Mouse (Mus musculus) retina, adult 2 months (tissue): Measurements from ENCODE around the gene Bcl6.

Source experiments
- DNase-seq: peaks from one replicate; pipeline ENCODE4 v3.0.0-alpha.2; 2012; ENCODE audit warnings: low read depth, low spot score

Gene Bcl6

DNA sequence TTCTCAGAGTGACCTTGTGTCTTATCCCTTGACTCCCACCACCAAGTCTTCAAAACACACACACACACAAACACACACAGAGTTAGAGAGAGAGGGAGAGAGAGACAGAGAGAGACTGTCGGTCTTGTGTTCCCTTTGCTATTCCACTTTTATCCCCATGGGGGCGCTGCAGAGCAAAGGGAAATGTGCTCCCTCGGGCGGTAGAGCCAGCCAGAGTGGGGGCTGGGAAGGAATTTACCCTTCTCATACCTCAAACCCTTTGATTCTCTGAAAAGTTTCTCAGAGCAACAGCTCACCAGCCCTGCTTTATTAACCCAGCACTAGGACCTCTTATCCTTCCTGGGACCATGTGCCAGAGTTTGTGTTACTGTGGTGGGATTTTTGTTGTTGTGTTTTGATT lies 2.5 kb upstream of the Bcl6 start:
- no peak for DNase-seq

GRCm38 (mm10) chr16:23990161-23990970 lies 1.7 kb upstream of the Bcl6 start:
- DNase-seq: no peak

- DNase-seq: no peak
These were observed 833 bp upstream of the Bcl6 start for GRCm38 (mm10) chr16:23989209-23990160.

- no peak for DNase-seq
These were observed 541 bp downstream of the Bcl6 start for GRCm38 (mm10) chr16:23988157-23988465.

- DNase-seq: no peak
These were observed 1.1 kb downstream of the Bcl6 start for GRCm38 (mm10) chr16:23987341-23988156.

DNA sequence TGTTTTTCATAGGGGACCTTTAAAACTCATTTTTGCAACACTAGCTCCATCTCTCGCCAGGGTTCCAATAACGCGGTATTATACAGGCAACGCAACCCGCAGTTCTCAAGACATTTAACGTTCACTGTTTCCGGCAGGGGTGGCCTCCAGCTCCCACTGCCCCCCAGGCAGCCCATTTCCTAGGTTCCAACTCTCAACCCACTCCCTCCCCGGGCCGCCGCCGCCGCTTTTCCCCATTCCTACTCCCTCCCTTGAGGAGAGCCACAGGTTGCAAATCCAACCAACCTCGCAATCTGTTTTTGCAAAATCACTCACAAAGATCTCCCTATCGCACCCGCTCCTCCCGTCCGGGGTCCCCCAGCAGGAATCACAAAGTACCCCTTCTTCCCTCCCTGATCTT lies 1.8 kb downstream of the Bcl6 start:
- no peak for DNase-seq

DNA sequence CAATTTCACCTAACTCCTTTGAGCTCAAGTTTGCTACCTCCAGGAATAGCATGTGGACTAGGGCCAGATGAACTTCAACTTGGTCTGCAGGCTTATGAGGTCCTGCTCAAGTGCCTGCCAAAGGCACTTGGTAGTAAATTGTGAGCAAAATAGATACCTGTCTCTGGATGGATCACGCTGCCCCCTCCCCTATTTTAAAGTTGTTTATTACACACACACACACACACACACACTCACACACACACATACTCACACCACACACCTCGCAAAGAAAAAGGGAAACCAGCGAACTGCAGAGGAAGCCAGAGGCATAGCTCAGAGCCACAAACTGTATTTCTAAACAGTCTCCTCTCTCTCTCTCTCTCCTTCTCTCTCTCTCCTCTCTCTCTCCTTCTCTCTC lies 2.5 kb downstream of the Bcl6 start:
- DNase-seq: no peak

DNA sequence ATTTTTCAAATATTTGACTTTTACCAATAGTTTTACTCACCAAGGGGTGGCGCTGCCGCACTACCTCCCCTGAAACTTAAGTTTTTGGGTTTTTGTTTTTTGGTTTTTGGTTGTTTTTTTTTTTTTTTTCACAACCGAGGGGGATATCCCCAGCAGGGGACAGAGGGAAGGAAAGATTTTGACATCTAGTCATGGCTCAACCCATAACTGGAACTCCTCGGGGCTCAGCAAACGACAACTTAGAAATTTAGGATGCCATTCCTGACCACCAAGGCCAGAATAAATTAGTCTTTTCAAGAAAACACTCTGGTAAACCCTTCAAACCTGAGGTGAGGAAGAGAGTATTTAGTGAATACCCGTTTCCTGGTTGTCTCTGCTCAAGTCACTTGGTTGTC lies 3.2 kb downstream of the Bcl6 start:
- DNase-seq: no peak

- DNase-seq: no peak
These were observed 3.7 kb downstream of the Bcl6 start for GRCm38 (mm10) chr16:23984760-23985466.

GRCm38 (mm10) chr16:23984183-23984582 lies 4.5 kb downstream of the Bcl6 start:
- peak; percentile 73 for DNase-seq

GRCm38 (mm10) chr16:23982891-23983588 lies 5.6 kb downstream of the Bcl6 start:
- peak; percentile 55 for DNase-seq

DNA sequence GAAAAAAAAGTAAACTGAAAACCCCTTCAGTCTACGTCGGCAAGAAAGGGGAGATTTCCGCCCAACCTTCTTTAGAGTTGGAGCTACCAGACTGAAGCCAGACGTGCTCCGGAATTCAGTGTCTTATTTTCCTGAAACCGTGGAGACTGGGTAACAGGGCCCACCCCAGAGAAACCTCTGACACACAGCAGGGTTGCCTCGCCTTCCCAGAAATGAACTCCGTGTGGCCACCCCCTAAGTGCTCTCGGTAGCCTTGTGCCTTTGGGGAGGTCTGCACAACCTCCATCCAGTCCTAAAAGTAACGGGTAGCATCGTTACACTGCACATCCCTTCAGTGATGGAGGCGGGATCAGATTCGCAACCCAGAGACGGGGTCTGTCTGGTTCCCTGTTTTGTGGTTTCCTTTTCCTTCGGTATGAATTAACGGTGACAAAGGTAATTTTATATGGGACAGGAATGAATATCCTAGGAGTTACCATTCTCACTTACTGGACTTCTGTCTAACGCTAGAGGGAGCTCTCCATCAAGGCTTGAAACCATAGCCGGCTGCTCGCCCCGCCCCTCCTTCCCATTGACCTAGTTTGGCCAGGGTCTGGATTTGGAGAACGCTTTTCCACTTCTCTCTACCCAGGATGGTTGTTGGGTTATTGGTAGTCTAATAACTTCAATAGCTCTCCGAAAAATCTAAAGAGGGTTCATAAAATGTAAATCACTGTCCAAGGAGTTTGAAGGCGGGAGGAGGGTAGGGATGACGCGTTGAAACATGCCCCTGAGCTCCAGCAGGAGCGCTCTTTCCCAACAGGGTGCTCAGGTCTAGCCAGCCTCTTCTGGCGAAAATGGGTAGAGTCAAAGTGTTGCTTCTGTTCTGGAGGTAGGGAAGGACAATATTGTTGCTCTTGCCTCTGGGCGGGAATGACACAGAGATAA lies 6.5 kb downstream of the Bcl6 start:
- peak; percentile 75 for DNase-seq

GRCm38 (mm10) chr16:23980991-23981720 lies 7.5 kb downstream of the Bcl6 start:
- no peak for DNase-seq

DNA sequence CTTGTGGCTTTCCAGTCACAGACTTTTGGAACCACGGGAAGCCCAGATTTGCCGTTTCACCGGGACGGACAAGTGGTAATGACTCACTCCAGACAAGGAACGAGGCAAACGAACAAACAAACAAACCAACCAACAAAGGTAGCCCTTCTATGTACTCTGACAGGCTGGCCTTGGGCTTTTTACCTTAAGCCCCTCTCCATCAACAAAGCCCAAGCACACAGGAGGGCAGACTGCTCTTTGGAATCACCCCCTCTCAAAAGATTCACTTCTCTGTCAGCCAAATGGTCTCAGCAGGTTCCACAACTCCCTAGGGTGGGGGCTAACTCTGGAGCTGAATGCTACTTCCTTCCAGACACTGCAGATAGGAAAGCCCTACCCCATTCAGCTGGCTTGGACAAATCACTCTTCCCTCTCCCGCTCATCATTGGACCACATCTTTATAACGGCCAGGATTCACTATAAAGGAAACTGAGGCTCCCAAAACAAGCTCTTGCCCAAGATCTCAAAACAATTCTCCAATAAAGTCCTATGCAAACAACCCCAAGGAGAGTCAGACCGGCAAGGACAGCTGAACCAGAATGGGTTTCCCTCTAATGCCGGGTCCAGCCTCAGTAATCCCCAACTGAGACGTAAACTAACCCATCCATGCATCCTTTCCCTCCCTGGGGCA lies 8.3 kb downstream of the Bcl6 start:
- DNase-seq: no peak

GRCm38 (mm10) chr16:23979446-23979845 lies 9.2 kb downstream of the Bcl6 start:
- DNase-seq: no peak

- no peak for DNase-seq
These were observed 10.2 kb downstream of the Bcl6 start for GRCm38 (mm10) chr16:23978495-23978894.

- no peak for DNase-seq
These were observed 10.9 kb downstream of the Bcl6 start for GRCm38 (mm10) chr16:23977732-23978131.

GRCm38 (mm10) chr16:23976196-23976595 lies 12.5 kb downstream of the Bcl6 start:
- DNase-seq: no peak
